Mouse (Mus musculus) limb, embryonic 13.5 days (tissue): ENCODE results near the gene Psmc1. TPM values are rescaled to one million over a fixed set of nuclear protein-coding genes. Genes with fewer than 3 reads are reported as not detected.

Experiments used
- ATAC-seq: fragments of 200-750 bp; cut with Nextera tagmentation; 2 replicates; pipeline ENCODE4 v1.8.0; 2017; ENCODE audit warnings: low read depth, moderate number of reproducible peaks, moderate TSS enrichment; ENCODE audit not compliant: low FRiP score
- H3K27ac ChIP-seq: fragments of 300-500 bp; sonication (generic); 2 replicates; pipeline ENCODE4 v1.5.1; 2015; ENCODE audit warnings: inconsistent platforms, mild to moderate bottlenecking, moderate library complexity
- H3K27me3 ChIP-seq: fragments of 300-500 bp; sonication (generic); 2 replicates; pipeline ENCODE4 v1.6.1; 2015; ENCODE audit warnings: mild to moderate bottlenecking, inconsistent platforms
- H3K36me3 ChIP-seq: fragments of 300-500 bp; sonication (generic); 2 replicates; pipeline ENCODE4 v1.6.1; 2015; ENCODE audit warnings: inconsistent platforms, mild to moderate bottlenecking, moderate library complexity
- H3K4me1 ChIP-seq: fragments of 300-500 bp; sonication (generic); 2 replicates; pipeline ENCODE4 v1.6.1; 2015; ENCODE audit warnings: inconsistent platforms
- H3K4me2 ChIP-seq: fragments of 300-500 bp; sonication (generic); replicated peaks from 2 replicates; pipeline ENCODE4 v1.6.1; 2015; ENCODE audit warnings: inconsistent platforms, mild to moderate bottlenecking, moderate library complexity
- H3K4me3 ChIP-seq: fragments of 300-500 bp; sonication (generic); 2 replicates; pipeline ENCODE4 v1.5.1; 2015; ENCODE audit warnings: moderate library complexity, mild to moderate bottlenecking, inconsistent platforms
- H3K9ac ChIP-seq: fragments of 300-500 bp; sonication (generic); 2 replicates; pipeline ENCODE4 v1.6.1; 2015; ENCODE audit warnings: mild to moderate bottlenecking, inconsistent platforms
- H3K9me3 ChIP-seq: fragments of 300-500 bp; sonication (generic); 2 replicates; pipeline ENCODE4 v1.6.1; 2016; ENCODE audit warnings: inconsistent platforms
- WGBS: fragments of 180-500 bp; shearing (Covaris S2); methylation state at CpG from one replicate; pipeline ENCODE4 v1.1.7; 2015; 5-methylcytosine and 5-hydroxymethylcytosine counted together
- polyA plus RNA-seq: library from polyadenylated mRNA; unstranded; fragments of >200 nt; fragmentation: Nextera tagmentation; extraction: Ambion mirVana; gene quantifications from 2 replicates; pipeline ENCODE4 v1.2.1, GENCODE M21; 2015

Gene Psmc1
- polyA plus RNA-seq = 292 and 295 TPM in 2 replicates

GRCm38 (mm10) chr12:100109986-100110696 is at the start of gene Psmc1:
Gene Psmc1, plus strand, starts transcription at chr12:100110154.
- Histone ChIP-seq H3K27ac (peak within 1 kb of the TSS; percentile 87), H3K9ac (peak within 1 kb of the TSS; percentile 98), H3K36me3 (peaks cover 33% of the 10 kb centered on the region), H3K4me3 (peak within 1 kb of the TSS; percentile 99), H3K9me3 (no peaks in the 10 kb centered on the region), H3K27me3 (no peaks in the 10 kb centered on the region), H3K4me1 (peaks cover 10% of the 10 kb centered on the region), H3K4me2 (peak within 1 kb of the TSS; percentile 89)
- 0% methylated on average over 58 of the region's 58 CpGs for WGBS
- peak; percentile 79 for ATAC-seq

- Histone ChIP-seq H3K4me1 (no peaks in the 10 kb centered on the region), H3K4me2 (no peak overlapping the region), H3K9ac (no peak overlapping the region), H3K27me3 (no peaks in the 10 kb centered on the region), H3K36me3 (no peaks in the 10 kb centered on the region), H3K4me3 (no peak overlapping the region), H3K9me3 (no peaks in the 10 kb centered on the region), H3K27ac (no peak overlapping the region)
- 91% methylated on average over 10 of the region's 10 CpGs for WGBS
- no peak for ATAC-seq
These were observed 48.9 kb upstream of the Psmc1 start for GRCm38 (mm10) chr12:100061071-100061470.

- no peak overlapping the region for H3K4me3 ChIP-seq
- H3K4me2 ChIP-seq = no peak overlapping the region
- no peak overlapping the region for H3K27ac ChIP-seq
- no peak for ATAC-seq
- no peaks in the 10 kb centered on the region for H3K4me1 ChIP-seq
- no peaks in the 10 kb centered on the region for H3K36me3 ChIP-seq
- no peak overlapping the region for H3K9ac ChIP-seq
- H3K27me3 ChIP-seq = no peaks in the 10 kb centered on the region
- H3K9me3 ChIP-seq = no peaks in the 10 kb centered on the region
These were observed 48.1 kb upstream of the Psmc1 start for GRCm38 (mm10) chr12:100061826-100062225.

- no peak overlapping the region for H3K27ac ChIP-seq
- WGBS = 74% methylated on average over 3 of the region's 3 CpGs
- H3K4me2 ChIP-seq = no peak overlapping the region
- no peaks in the 10 kb centered on the region for H3K9me3 ChIP-seq
- H3K4me1 ChIP-seq = no peaks in the 10 kb centered on the region
- no peaks in the 10 kb centered on the region for H3K27me3 ChIP-seq
- H3K4me3 ChIP-seq = no peak overlapping the region
- no peak overlapping the region for H3K9ac ChIP-seq
- H3K36me3 ChIP-seq = no peaks in the 10 kb centered on the region
- no peak for ATAC-seq
These were observed 47.4 kb upstream of the Psmc1 start for GRCm38 (mm10) chr12:100062584-100062983.

GRCm38 (mm10) chr12:100065109-100065508 is 44.8 kb upstream of the Psmc1 start:
- Histone ChIP-seq H3K9me3 (no peaks in the 10 kb centered on the region), H3K27ac (no peak overlapping the region), H3K4me1 (no peaks in the 10 kb centered on the region), H3K4me2 (no peak overlapping the region), H3K36me3 (no peaks in the 10 kb centered on the region), H3K27me3 (no peaks in the 10 kb centered on the region), H3K9ac (no peak overlapping the region), H3K4me3 (no peak overlapping the region)
- whole genome bisulfite sequencing = 76% methylated on average over 3 of the region's 3 CpGs
- no peak for ATAC-seq

- Histone ChIP-seq H3K9ac (no peak overlapping the region), H3K4me1 (no peaks in the 10 kb centered on the region), H3K9me3 (no peaks in the 10 kb centered on the region), H3K4me3 (no peak overlapping the region), H3K27me3 (no peaks in the 10 kb centered on the region), H3K4me2 (no peak overlapping the region), H3K27ac (no peak overlapping the region), H3K36me3 (no peaks in the 10 kb centered on the region)
- ATAC-seq = no peak
- WGBS = 78% methylated on average over 5 of the region's 5 CpGs
These were observed 42.5 kb upstream of the Psmc1 start for GRCm38 (mm10) chr12:100067477-100067876.

GRCm38 (mm10) chr12:100073201-100073672 is 36.7 kb upstream of the Psmc1 start:
- Histone ChIP-seq H3K4me1 (no peaks in the 10 kb centered on the region), H3K4me3 (no peak overlapping the region), H3K27ac (no peak overlapping the region), H3K4me2 (no peak overlapping the region), H3K9me3 (no peaks in the 10 kb centered on the region), H3K9ac (no peak overlapping the region), H3K27me3 (no peaks in the 10 kb centered on the region), H3K36me3 (no peaks in the 10 kb centered on the region)
- WGBS = 74% methylated on average over 4 of the region's 4 CpGs
- ATAC-seq = peak; percentile 64

- Histone ChIP-seq H3K9ac (no peak overlapping the region), H3K36me3 (no peaks in the 10 kb centered on the region), H3K9me3 (no peaks in the 10 kb centered on the region), H3K4me1 (no peaks in the 10 kb centered on the region), H3K4me2 (no peak overlapping the region), H3K27me3 (no peaks in the 10 kb centered on the region), H3K27ac (no peak overlapping the region), H3K4me3 (no peak overlapping the region)
- ATAC-seq = no peak
- 67% methylated on average over 4 of the region's 4 CpGs for WGBS
These were observed 34.2 kb upstream of the Psmc1 start for GRCm38 (mm10) chr12:100075715-100076114.

GRCm38 (mm10) chr12:100079636-100080286 is 30.2 kb upstream of the Psmc1 start:
- 73% methylated on average over 8 of the region's 8 CpGs for WGBS
- no peak for ATAC-seq
- Histone ChIP-seq H3K27ac (no peak overlapping the region), H3K4me1 (peaks cover 3% of the 10 kb centered on the region; the same call in 1 of the 2 replicates), H3K27me3 (no peaks in the 10 kb centered on the region), H3K9me3 (no peaks in the 10 kb centered on the region), H3K4me3 (no peak overlapping the region), H3K9ac (no peak overlapping the region), H3K36me3 (no peaks in the 10 kb centered on the region), H3K4me2 (no peak overlapping the region)

- ATAC-seq = no peak
- Histone ChIP-seq H3K27me3 (no peaks in the 10 kb centered on the region), H3K4me2 (no peak overlapping the region), H3K36me3 (no peaks in the 10 kb centered on the region), H3K4me3 (no peak overlapping the region), H3K4me1 (peaks cover 6% of the 10 kb centered on the region), H3K27ac (no peak overlapping the region), H3K9ac (no peak overlapping the region), H3K9me3 (no peaks in the 10 kb centered on the region)
- WGBS = 80% methylated on average over 3 of the region's 3 CpGs
These were observed 21.9 kb upstream of the Psmc1 start for GRCm38 (mm10) chr12:100088026-100088425.

- H3K4me1 ChIP-seq = peaks cover 9% of the 10 kb centered on the region
- no peak overlapping the region for H3K4me2 ChIP-seq
- no peaks in the 10 kb centered on the region for H3K36me3 ChIP-seq
- H3K27me3 ChIP-seq = no peaks in the 10 kb centered on the region
- H3K9ac ChIP-seq = no peak overlapping the region
- no peak overlapping the region for H3K4me3 ChIP-seq
- H3K9me3 ChIP-seq = no peaks in the 10 kb centered on the region
- no peak for ATAC-seq
- WGBS = 87% methylated on average over 5 of the region's 5 CpGs
- no peak overlapping the region for H3K27ac ChIP-seq
These were observed 20.7 kb upstream of the Psmc1 start for GRCm38 (mm10) chr12:100089265-100089664.

- H3K4me1 ChIP-seq = peaks cover 9% of the 10 kb centered on the region
- no peak overlapping the region for H3K9ac ChIP-seq
- WGBS = 92% methylated on average over 4 of the region's 4 CpGs
- H3K4me2 ChIP-seq = no peak overlapping the region
- H3K9me3 ChIP-seq = no peaks in the 10 kb centered on the region
- ATAC-seq = no peak
- no peaks in the 10 kb centered on the region for H3K27me3 ChIP-seq
- H3K36me3 ChIP-seq = no peaks in the 10 kb centered on the region
- no peak overlapping the region for H3K4me3 ChIP-seq
- no peak overlapping the region for H3K27ac ChIP-seq
These were observed 19.2 kb upstream of the Psmc1 start for GRCm38 (mm10) chr12:100090750-100091149.
